Mouse (Mus musculus): ENCODE measurements around the gene Cenpc1. TPM values are rescaled to one million over a fixed set of nuclear protein-coding genes. Genes with fewer than 3 reads are reported as not detected.

Cenpc1 gene
- polyA plus RNA-seq, 1 experiment from 2014 or later = 28.8 TPM

GRCm38 (mm10) chr5:85987516-85987863 lies 77.9 kb downstream of the Cenpc1 start:
- WGBS = 83% methylated on average over 2 of the region's 2 CpGs

GRCm38 (mm10) chr5:85986734-85987515 lies 78.5 kb downstream of the Cenpc1 start:
- no peaks in the 10 kb centered on the region for H3K4me1 ChIP-seq
- no peak overlapping the region for H3K4me3 ChIP-seq
- no peak overlapping the region for H3K27ac ChIP-seq
- peaks cover 29% of the 10 kb centered on the region; the same call in 1 of the 2 replicates for H3K27me3 ChIP-seq (ENCODE audit: insufficient read depth, poor library complexity, severe bottlenecking)
- 77% methylated on average over 4 of the region's 4 CpGs for WGBS
- no peak for DNase-seq (ENCODE audit: low spot score)
- H3K9me3 ChIP-seq = no peaks in the 10 kb centered on the region
- no peaks in the 10 kb centered on the region for H3K36me3 ChIP-seq

More at GRCm38 (mm10) chr5:85987516-85987863, 77.9 kb downstream of the Cenpc1 start:
- no peak for DNase-seq (ENCODE audit: low spot score)
- Histone ChIP-seq H3K4me1 (no peaks in the 10 kb centered on the region), H3K27me3 (ENCODE audit: insufficient read depth, poor library complexity, severe bottlenecking) (peaks cover 30% of the 10 kb centered on the region; the same call in 1 of the 2 replicates), H3K36me3 (no peaks in the 10 kb centered on the region), H3K4me3 (no peak overlapping the region), H3K27ac (no peak overlapping the region), H3K9me3 (no peaks in the 10 kb centered on the region)

- Histone ChIP-seq H3K4me3 (no peak overlapping the region), H3K27ac (no peak overlapping the region), H3K4me1 (no peaks in the 10 kb centered on the region), H3K36me3 (no peaks in the 10 kb centered on the region), H3K9me3 (no peaks in the 10 kb centered on the region), H3K27me3 (ENCODE audit: insufficient read depth, poor library complexity, severe bottlenecking) (no peaks in the 10 kb centered on the region)
- WGBS = 55% methylated on average over 8 of the region's 8 CpGs
- no peak for DNase-seq (ENCODE audit: low spot score)
These were observed 87.5 kb downstream of the Cenpc1 start for GRCm38 (mm10) chr5:85977646-85978426.

GRCm38 (mm10) chr5:85962791-85963190 lies 102.6 kb downstream of the Cenpc1 start:
- WGBS = 80% methylated on average over 7 of the region's 7 CpGs
- no peak overlapping the region for H3K27ac ChIP-seq
- no peak overlapping the region for H3K4me3 ChIP-seq
- DNase-seq (ENCODE audit: low spot score) = no peak
- H3K4me1 ChIP-seq = no peaks in the 10 kb centered on the region
- H3K27me3 ChIP-seq (ENCODE audit: insufficient read depth, poor library complexity, severe bottlenecking) = no peaks in the 10 kb centered on the region
- H3K36me3 ChIP-seq = no peaks in the 10 kb centered on the region
- no peaks in the 10 kb centered on the region for H3K9me3 ChIP-seq

Other genes with a start within 250 kb of the Cenpc1 start
- gene Stap1, start 6.2 kb upstream of the Cenpc1 start, polyA plus RNA-seq (2016; fragmentation: Nextera tagmentation; extraction: Ambion mirVana) = 0.23 TPM in 2 replicates
- 13.1 and 13.3 TPM in 2 replicates for gene Uba6, start 107.2 kb upstream of the Cenpc1 start, polyA plus RNA-seq (2016; fragmentation: Nextera tagmentation; extraction: Ambion mirVana)
- gene Gnrhr, start 132.3 kb upstream of the Cenpc1 start, polyA plus RNA-seq (2016; fragmentation: Nextera tagmentation; extraction: Ambion mirVana) = not detected in 2 replicates
- gene Tmprss11c, start 223.7 kb upstream of the Cenpc1 start, polyA plus RNA-seq (2016; fragmentation: Nextera tagmentation; extraction: Ambion mirVana) = not detected in 2 replicates

Data from heart, embryonic 10.5 days (tissue).